Mouse (Mus musculus) CD4-positive, CD25-positive, alpha-beta regulatory T cell (primary cell): ENCODE data around the gene Gm4214. TPM values are rescaled to one million over a fixed set of nuclear protein-coding genes. Genes with fewer than 3 reads are reported as not detected.

Source experiments
- polyA plus RNA-seq: library from polyadenylated mRNA; unstranded; fragments of 100-300 nt; shearing (Covaris generic); gene quantifications from one replicate; pipeline ENCODE4 v1.2.1, GENCODE M21; 2017

Gene Gm4214
- polyA plus RNA-seq = not detected

DNA sequence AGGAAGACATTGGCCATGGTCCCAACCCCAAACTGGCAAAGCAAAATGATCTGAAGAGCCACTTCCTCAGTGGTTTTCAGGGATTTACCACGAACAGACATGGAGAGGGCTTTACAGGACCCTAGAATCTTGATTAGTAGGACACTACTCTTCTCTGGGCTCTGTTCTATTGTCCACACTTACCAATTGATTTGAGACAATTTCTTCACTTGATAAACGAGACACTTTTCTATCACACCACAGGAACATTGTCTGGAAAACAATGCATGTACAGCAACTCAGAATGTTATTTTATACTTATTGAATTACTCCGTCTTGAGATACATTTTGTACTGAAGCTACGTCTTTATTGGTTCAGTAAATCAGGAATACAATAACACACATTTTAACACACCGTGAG is at the start of gene Gm4214:
TSS of gene Gm4214 (minus strand) at position 101 of the 400 bp plus-strand sequence.

DNA sequence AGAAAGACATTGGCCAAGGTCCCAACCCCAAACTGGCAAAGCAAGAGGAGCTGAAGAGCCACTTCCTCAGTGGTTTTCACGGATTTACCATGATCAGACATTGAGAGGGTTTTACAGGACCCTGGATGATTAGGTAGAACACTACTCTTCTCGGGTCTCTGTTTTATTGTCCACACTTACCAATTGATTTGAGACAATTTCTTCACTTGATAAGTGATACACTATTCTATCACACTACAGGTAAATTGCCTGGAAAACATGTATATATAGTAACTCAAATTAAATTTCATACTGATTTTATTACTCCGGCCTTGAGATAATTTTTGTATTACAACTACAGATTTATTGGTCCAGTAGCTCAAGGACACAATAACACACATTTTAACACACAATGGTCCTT is 35.4 kb upstream of the Gm4214 start, which contains the start of gene Gm4216:
TSS of gene Gm4216 (minus strand) at position 101 of the 400 bp plus-strand sequence.

Other genes with a start within 250 kb of the Gm4214 start
- gene Vmn1r157, start 223.0 kb downstream of the Gm4214 start, polyA plus RNA-seq = not detected
- gene Vmn1r158, start 193.9 kb downstream of the Gm4214 start, polyA plus RNA-seq = not detected
- gene Vmn1r159, start 141.1 kb downstream of the Gm4214 start, polyA plus RNA-seq = not detected
- gene Vmn1r160, start 113.4 kb downstream of the Gm4214 start, polyA plus RNA-seq = not detected
- not detected for gene Gm4216, start 35.2 kb upstream of the Gm4214 start, polyA plus RNA-seq
- 0.35 TPM for gene Vmn1r163, start 70.9 kb upstream of the Gm4214 start, polyA plus RNA-seq
- not detected for gene Gm8720, start 82.8 kb upstream of the Gm4214 start, polyA plus RNA-seq
- gene Gm10662, start 159.8 kb upstream of the Gm4214 start, polyA plus RNA-seq = 0.10 TPM
- not detected for gene Vmn1r165, start 232.7 kb upstream of the Gm4214 start, polyA plus RNA-seq